Mouse (Mus musculus) ES-E14 (cell line): ENCODE data around the gene Kalrn. TPM values are rescaled to one million over a fixed set of nuclear protein-coding genes. Genes with fewer than 3 reads are reported as not detected.
A peak's percentile ranks its signal among the peaks of the same experiment; 100 is the strongest.

Experiments
- DNase-seq: peaks from one replicate; pipeline ENCODE4 v3.0.0-alpha.2; 2013; ENCODE audit warnings: low read depth, low spot score
- H3K27ac ChIP-seq: 2 replicates; pipeline ENCODE4 v1.5.1; 2012; ENCODE audit warnings: low read depth, mild to moderate bottlenecking, low read length, moderate library complexity, mixed read lengths; ENCODE audit not compliant: poor library complexity, insufficient read depth, severe bottlenecking
- H3K36me3 ChIP-seq: 2 replicates; pipeline ENCODE4 v1.6.1; 2012; ENCODE audit warnings: mild to moderate bottlenecking, low read length, moderate library complexity, mixed read lengths; ENCODE audit not compliant: control insufficient read depth, poor library complexity, insufficient read depth, severe bottlenecking
- H3K4me1 ChIP-seq, 2 experiments: fragments of 150-350 bp in 1 of 2; sonication (generic) in 1 of 2; 2 replicates each; pipeline ENCODE4 v1.6.1; 2012; ENCODE audit warnings: low read length in 2 of 2, mild to moderate bottlenecking in 1 of 2, mixed read lengths in 1 of 2; ENCODE audit not compliant: control insufficient read depth in 2 of 2, insufficient read depth in 2 of 2, poor library complexity in 1 of 2
- H3K4me3 ChIP-seq, 2 experiments: fragments of 150-350 bp in 1 of 2; sonication (generic) in 1 of 2; 2 replicates each; pipeline ENCODE4 v1.5.1; 2012; ENCODE audit warnings: low read length in 2 of 2, low read depth in 1 of 2, mild to moderate bottlenecking in 1 of 2, mixed read lengths in 1 of 2; ENCODE audit not compliant: insufficient read depth in 1 of 2, poor library complexity in 1 of 2, severe bottlenecking in 1 of 2
- H3K9ac ChIP-seq: 2 replicates; pipeline ENCODE4 v1.6.1; 2012; ENCODE audit warnings: low read depth, mild to moderate bottlenecking, low read length, mixed read lengths; ENCODE audit not compliant: poor library complexity, insufficient read depth, severe bottlenecking
- H3K9me3 ChIP-seq: fragments of 150-350 bp; sonication (generic); 2 replicates; pipeline ENCODE4 v1.6.1; 2012; ENCODE audit warnings: low read depth, mild to moderate bottlenecking, low read length; ENCODE audit not compliant: control insufficient read depth, insufficient read depth
- CHD2 ChIP-seq: IDR thresholded peaks from 2 replicates; pipeline ENCODE4 v1.6.1; 2014; ENCODE audit warnings: mild to moderate bottlenecking, low read depth, low read length, inconsistent platforms
- HCFC1 ChIP-seq: IDR thresholded peaks from 2 replicates; pipeline ENCODE4 v1.6.1; 2012; ENCODE audit warnings: low read length, inconsistent platforms, borderline replicate concordance; ENCODE audit not compliant: insufficient read depth
- MAFK ChIP-seq: IDR thresholded peaks from 2 replicates; pipeline ENCODE4 v1.6.1; 2014; ENCODE audit warnings: mild to moderate bottlenecking, low read depth, low read length, inconsistent platforms; ENCODE audit not compliant: insufficient read depth
- ZC3H11A ChIP-seq: IDR thresholded peaks from 2 replicates; pipeline ENCODE4 v1.6.1; 2012; ENCODE audit warnings: low read depth, mild to moderate bottlenecking, inconsistent platforms, low read length, borderline replicate concordance
- ZNF384 ChIP-seq: IDR thresholded peaks from 2 replicates; pipeline ENCODE4 v1.6.1; 2012; ENCODE audit warnings: low read depth, low read length, inconsistent platforms
- in situ Hi-C, 2 experiments: fragments of 600-800 bp; cut with MboI; formaldehyde crosslinking; loops; one replicate each; pipeline ENCODE4 v1.15.1; 2025; ENCODE audit warnings: low sequenced_read_pairs in 2 of 2, inconsistent platforms in 1 of 2; ENCODE audit not compliant: unreplicated experiment in 2 of 2
- total RNA-seq: library from RNA; depleted of rRNA; stranded (reverse); fragments of 300-350 nt; gene quantifications from 2 replicates; pipeline ENCODE4 v1.2.3, GENCODE M21; 2012

The Kalrn gene
- total RNA-seq, 1 experiment = 15.7 TPM

GRCm38 (mm10) chr16:34487823-34488222 lies 85.5 kb downstream of the Kalrn start:
- in situ Hi-C loops = no loop called here

GRCm38 (mm10) chr16:34487268-34487667 lies 86.1 kb downstream of the Kalrn start:
- no peak overlapping the region for H3K9ac ChIP-seq
- no peak overlapping the region for H3K27ac ChIP-seq
- TF ChIP-seq MAFK (no peak), ZNF384 (no peak), CHD2 (no peak), HCFC1 (no peak), ZC3H11A (no peak)
- H3K4me3 ChIP-seq = no peak overlapping the region
- no peaks in the 10 kb centered on the region for H3K9me3 ChIP-seq
- in situ Hi-C loops = no loop called here
- H3K36me3 ChIP-seq = no peaks in the 10 kb centered on the region
- DNase-seq = no peak
- no peaks in the 10 kb centered on the region for H3K4me1 ChIP-seq

More at GRCm38 (mm10) chr16:34487823-34488222, 85.5 kb downstream of the Kalrn start:
- no peaks in the 10 kb centered on the region for H3K36me3 ChIP-seq
- H3K4me1 ChIP-seq = no peaks in the 10 kb centered on the region
- no peak for TF ChIP-seq HCFC1
- no peak for TF ChIP-seq ZNF384
- TF ChIP-seq MAFK = no peak
- no peak for TF ChIP-seq CHD2
- TF ChIP-seq ZC3H11A = no peak
- H3K4me3 ChIP-seq = no peak overlapping the region
- no peak overlapping the region for H3K27ac ChIP-seq
- no peak for DNase-seq
- no peak overlapping the region for H3K9ac ChIP-seq
- H3K9me3 ChIP-seq = no peaks in the 10 kb centered on the region

GRCm38 (mm10) chr16:34485483-34485882 lies 87.8 kb downstream of the Kalrn start:
- Histone ChIP-seq H3K36me3 (no peaks in the 10 kb centered on the region), H3K9me3 (no peaks in the 10 kb centered on the region), H3K9ac (no peak overlapping the region), H3K27ac (no peak overlapping the region), H3K4me3 (no peak overlapping the region), H3K4me1 (no peaks in the 10 kb centered on the region)
- TF ChIP-seq ZC3H11A = no peak
- TF ChIP-seq HCFC1 = no peak
- no peak for TF ChIP-seq CHD2
- no peak for TF ChIP-seq ZNF384
- no peak for TF ChIP-seq MAFK
- in situ Hi-C loops = no loop called here
- DNase-seq = no peak

- no peaks in the 10 kb centered on the region for H3K4me1 ChIP-seq
- TF ChIP-seq HCFC1 = no peak
- no peak for TF ChIP-seq MAFK
- TF ChIP-seq ZC3H11A = no peak
- no peak for TF ChIP-seq ZNF384
- no peak for TF ChIP-seq CHD2
- no peak overlapping the region for H3K9ac ChIP-seq
- no peaks in the 10 kb centered on the region for H3K36me3 ChIP-seq
- no peaks in the 10 kb centered on the region for H3K9me3 ChIP-seq
- no peak overlapping the region for H3K27ac ChIP-seq
- DNase-seq = no peak
- in situ Hi-C loops = no loop called here
- H3K4me3 ChIP-seq = no peak overlapping the region
Measured at GRCm38 (mm10) chr16:34484921-34485320, 88.4 kb downstream of the Kalrn start.

- H3K36me3 ChIP-seq = no peaks in the 10 kb centered on the region
- H3K27ac ChIP-seq = no peak overlapping the region
- TF ChIP-seq ZNF384 (no peak), MAFK (peak; percentile 69)
- in situ Hi-C loops = no loop called here
- H3K9me3 ChIP-seq = no peaks in the 10 kb centered on the region
- H3K9ac ChIP-seq = no peak overlapping the region
- no peak overlapping the region for H3K4me3 ChIP-seq
- no peaks in the 10 kb centered on the region for H3K4me1 ChIP-seq
- no peak for DNase-seq
Measured at GRCm38 (mm10) chr16:34484213-34484612, 89.1 kb downstream of the Kalrn start.
